Mouse (Mus musculus): Measurements from ENCODE around the gene Kcnq1. TPM values are rescaled to one million over a fixed set of nuclear protein-coding genes. Genes with fewer than 3 reads are reported as not detected.

The Kcnq1 gene
- polyA plus RNA-seq, 1 experiment from 2014 or later = 10.5 TPM

- Histone ChIP-seq H3K36me3 (ENCODE audit: control insufficient read depth, insufficient read depth) (no peaks in the 10 kb centered on the region), H3K4me1 (replicated peaks; ENCODE audit: control insufficient read depth, insufficient read depth, low read length) (no peaks in the 10 kb centered on the region; the same call in 1 of the 2 replicates), H3K4me2 (replicated peaks; ENCODE audit: low read depth) (no peak overlapping the region), H3K9me3 (ENCODE audit: control insufficient read depth) (no peaks in the 10 kb centered on the region), H3K27me3 (replicated peaks; ENCODE audit: control insufficient read depth, insufficient read depth, low read length) (no peaks in the 10 kb centered on the region), H3K9ac (ENCODE audit: low read depth, low read length) (no peak overlapping the region), H3K4me3 (ENCODE audit: low read depth, low read length) (no peak overlapping the region), H3K27ac (ENCODE audit: low read depth, low read length) (no peak overlapping the region)
- 36% methylated on average over 6 of the region's 6 CpGs for WGBS
- TF ChIP-seq CTCF (IDR thresholded peaks at IDR 0.05; ENCODE audit: low read depth) = peak; percentile 28; the same call in 1 of the 2 replicates
- peak; percentile 32 for ATAC-seq
Measured at GRCm38 (mm10) chr7:143082024-143082423, 24.1 kb upstream of the Kcnq1 start.

- Histone ChIP-seq H3K27ac (ENCODE audit: low read depth, low read length) (no peak overlapping the region), H3K36me3 (ENCODE audit: control insufficient read depth, insufficient read depth) (no peaks in the 10 kb centered on the region), H3K4me2 (replicated peaks; ENCODE audit: low read depth) (no peak overlapping the region), H3K9ac (ENCODE audit: low read depth, low read length) (no peak overlapping the region), H3K4me3 (ENCODE audit: low read depth, low read length) (no peak overlapping the region), H3K27me3 (replicated peaks; ENCODE audit: control insufficient read depth, insufficient read depth, low read length) (no peaks in the 10 kb centered on the region), H3K4me1 (replicated peaks; ENCODE audit: control insufficient read depth, insufficient read depth, low read length) (no peaks in the 10 kb centered on the region; the same call in 1 of the 2 replicates), H3K9me3 (ENCODE audit: control insufficient read depth) (no peaks in the 10 kb centered on the region)
- no peak for TF ChIP-seq CTCF (IDR thresholded peaks at IDR 0.05; ENCODE audit: low read depth)
- no peak for ATAC-seq
- 80% methylated on average over 2 of the region's 2 CpGs for WGBS
Measured at GRCm38 (mm10) chr7:143083708-143084107, 22.5 kb upstream of the Kcnq1 start.

DNA sequence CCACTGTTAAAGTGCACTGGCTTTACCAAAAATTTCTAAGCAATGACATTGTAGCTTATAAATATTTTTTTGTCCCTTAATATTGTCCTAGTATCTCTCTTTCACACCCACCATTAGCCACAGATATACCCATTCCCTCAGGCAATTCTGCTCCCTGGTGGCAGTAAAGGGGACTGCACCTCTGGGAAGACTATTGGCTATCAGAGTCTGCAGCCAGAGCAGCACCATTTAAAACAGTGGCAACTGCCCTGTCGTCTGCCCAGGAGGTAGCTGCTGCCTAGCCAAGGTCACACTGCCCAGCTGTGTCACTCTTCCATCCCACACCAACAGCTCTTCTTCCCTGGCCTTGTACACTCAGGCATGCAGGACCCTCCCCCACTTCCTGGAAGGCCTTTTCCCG lies 19.8 kb upstream of the Kcnq1 start:
- Histone ChIP-seq H3K4me1 (replicated peaks; ENCODE audit: control insufficient read depth, insufficient read depth, low read length) (no peaks in the 10 kb centered on the region; the same call in 1 of the 2 replicates), H3K4me3 (ENCODE audit: low read depth, low read length) (no peak overlapping the region), H3K36me3 (ENCODE audit: control insufficient read depth, insufficient read depth) (no peaks in the 10 kb centered on the region), H3K9ac (ENCODE audit: low read depth, low read length) (no peak overlapping the region), H3K27me3 (replicated peaks; ENCODE audit: control insufficient read depth, insufficient read depth, low read length) (no peaks in the 10 kb centered on the region), H3K27ac (ENCODE audit: low read depth, low read length) (no peak overlapping the region), H3K4me2 (replicated peaks; ENCODE audit: low read depth) (no peak overlapping the region; the same call in 1 of the 2 replicates), H3K9me3 (ENCODE audit: control insufficient read depth) (no peaks in the 10 kb centered on the region)
- TF ChIP-seq CTCF (IDR thresholded peaks at IDR 0.05; ENCODE audit: low read depth) = peak; percentile 90
- WGBS = 45% methylated on average over 2 of the region's 2 CpGs
- no peak for ATAC-seq

- no peak overlapping the region; the same call in 1 of the 2 replicates for H3K4me2 ChIP-seq (replicated peaks; ENCODE audit: low read depth)
- ATAC-seq = no peak
- H3K27ac ChIP-seq (ENCODE audit: low read depth, low read length) = no peak overlapping the region
- H3K4me3 ChIP-seq (ENCODE audit: low read depth, low read length) = no peak overlapping the region
- peak; percentile 76 for TF ChIP-seq CTCF (IDR thresholded peaks at IDR 0.05; ENCODE audit: low read depth)
- no peaks in the 10 kb centered on the region; the same call in 1 of the 2 replicates for H3K4me1 ChIP-seq (replicated peaks; ENCODE audit: control insufficient read depth, insufficient read depth, low read length)
- no peaks in the 10 kb centered on the region for H3K36me3 ChIP-seq (ENCODE audit: control insufficient read depth, insufficient read depth)
- no peaks in the 10 kb centered on the region for H3K27me3 ChIP-seq (replicated peaks; ENCODE audit: control insufficient read depth, insufficient read depth, low read length)
- no peaks in the 10 kb centered on the region for H3K9me3 ChIP-seq (ENCODE audit: control insufficient read depth)
- 53% methylated on average over 4 of the region's 4 CpGs for WGBS
- no peak overlapping the region for H3K9ac ChIP-seq (ENCODE audit: low read depth, low read length)
Measured at GRCm38 (mm10) chr7:143087070-143087579, 19.0 kb upstream of the Kcnq1 start.

GRCm38 (mm10) chr7:143093847-143094246 lies 12.3 kb upstream of the Kcnq1 start:
- 62% methylated on average over 3 of the region's 3 CpGs for WGBS
- no peak for ATAC-seq
- Histone ChIP-seq H3K36me3 (ENCODE audit: control insufficient read depth, insufficient read depth) (no peaks in the 10 kb centered on the region), H3K27ac (ENCODE audit: low read depth, low read length) (no peak overlapping the region), H3K4me2 (replicated peaks; ENCODE audit: low read depth) (no peak overlapping the region), H3K4me1 (replicated peaks; ENCODE audit: control insufficient read depth, insufficient read depth, low read length) (no peaks in the 10 kb centered on the region), H3K9me3 (ENCODE audit: control insufficient read depth) (no peaks in the 10 kb centered on the region), H3K27me3 (replicated peaks; ENCODE audit: control insufficient read depth, insufficient read depth, low read length) (no peaks in the 10 kb centered on the region), H3K9ac (ENCODE audit: low read depth, low read length) (no peak overlapping the region), H3K4me3 (ENCODE audit: low read depth, low read length) (no peak overlapping the region)
- no peak for TF ChIP-seq CTCF (IDR thresholded peaks at IDR 0.05; ENCODE audit: low read depth)

DNA sequence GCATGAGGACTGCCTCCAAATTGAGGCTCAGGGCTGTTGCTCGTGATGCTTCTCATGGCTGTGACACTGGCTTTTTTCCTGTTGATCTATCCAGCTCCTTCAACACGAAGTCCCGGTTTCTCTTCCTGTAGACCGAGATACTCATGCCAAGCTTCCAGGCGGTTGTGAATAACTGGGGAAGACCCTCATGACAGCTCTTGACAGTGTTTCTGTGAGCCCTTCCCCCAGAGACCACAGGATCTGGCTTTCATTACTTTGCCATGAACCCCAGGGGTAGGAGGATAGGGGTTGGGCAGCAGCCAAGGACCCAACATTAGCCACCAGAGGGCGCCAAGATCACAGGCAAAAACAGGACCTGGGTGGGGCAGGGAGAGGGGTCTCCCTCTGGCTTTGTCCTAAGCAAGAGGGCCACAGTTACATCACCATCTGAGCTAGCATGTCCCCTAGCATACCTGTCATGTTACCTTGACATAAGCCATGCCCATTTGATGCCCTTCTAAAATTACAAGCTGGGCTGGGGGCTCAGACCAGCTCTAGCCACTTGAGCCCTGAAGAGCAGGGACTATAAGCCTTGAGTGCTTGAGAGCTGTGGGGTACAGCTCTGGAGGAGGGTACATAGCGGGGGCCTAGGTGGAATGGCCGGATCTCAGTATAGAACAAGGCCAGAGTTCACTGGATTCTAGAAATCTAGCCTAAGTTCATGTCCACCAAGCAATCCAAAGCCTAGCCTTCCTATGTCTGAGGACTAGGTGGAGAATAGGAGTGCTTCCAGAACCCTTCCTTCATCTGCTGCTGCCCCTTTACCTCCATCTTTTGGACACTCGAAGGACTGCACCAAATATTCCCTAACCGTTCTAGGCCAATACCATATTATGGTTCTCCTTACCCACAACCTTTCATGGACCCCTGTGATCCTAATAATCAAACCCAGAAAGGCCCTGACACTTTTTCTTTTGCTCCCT lies 11.3 kb upstream of the Kcnq1 start, which contains the start of gene Trpm5:
TSS of gene Trpm5 (minus strand) at position 51 of the 962 bp plus-strand sequence.
- Histone ChIP-seq H3K27ac (ENCODE audit: low read depth, low read length) (no peak within 1 kb of the TSS), H3K4me1 (replicated peaks; ENCODE audit: control insufficient read depth, insufficient read depth, low read length) (no peaks in the 10 kb centered on the region), H3K4me2 (replicated peaks; ENCODE audit: low read depth) (no peak within 1 kb of the TSS), H3K4me3 (ENCODE audit: low read depth, low read length) (no peak within 1 kb of the TSS), H3K36me3 (ENCODE audit: control insufficient read depth, insufficient read depth) (no peaks in the 10 kb centered on the region), H3K9me3 (ENCODE audit: control insufficient read depth) (no peaks in the 10 kb centered on the region), H3K9ac (ENCODE audit: low read depth, low read length) (no peak within 1 kb of the TSS), H3K27me3 (replicated peaks; ENCODE audit: control insufficient read depth, insufficient read depth, low read length) (no peaks in the 10 kb centered on the region)
- 45% methylated on average over 10 of the region's 10 CpGs for WGBS
- 0 out of 2 replicates have a peak, but pooled peaks have one; percentile 26 for ATAC-seq
- TF ChIP-seq CTCF (IDR thresholded peaks at IDR 0.05; ENCODE audit: low read depth) = peak; percentile 92
